Mouse (Mus musculus): ENCODE data around the gene Ralbp1.
A peak's percentile ranks its signal among the peaks of the same experiment; 100 is the strongest.

Gene Ralbp1

GRCm38 (mm10) chr17:65896016-65896415, 10.4 kb upstream of the Ralbp1 start:
- DNase-seq (ENCODE audit: low read depth, low spot score) = no peak

DNA sequence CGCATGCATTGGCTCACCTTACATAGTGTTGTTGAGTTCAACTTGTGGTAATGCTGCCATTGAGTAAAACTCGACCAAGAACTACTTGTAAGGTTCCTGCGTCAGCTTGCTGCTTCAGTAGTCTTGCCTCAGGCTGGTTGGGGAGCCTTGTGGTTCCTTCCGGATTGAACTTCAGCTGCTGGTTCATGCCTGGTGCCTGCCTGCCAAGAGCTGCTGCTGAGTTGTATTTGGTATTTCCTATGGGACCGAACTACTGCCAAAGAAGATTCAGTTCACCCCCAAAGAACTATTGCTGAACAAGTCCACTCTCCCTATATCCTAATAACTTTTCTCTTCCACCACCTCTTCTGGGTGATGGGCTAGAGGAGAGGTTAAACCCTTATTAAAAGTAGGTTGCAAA, 3.9 kb upstream of the Ralbp1 start:
- no peak for DNase-seq (ENCODE audit: low read depth, low spot score)

DNA sequence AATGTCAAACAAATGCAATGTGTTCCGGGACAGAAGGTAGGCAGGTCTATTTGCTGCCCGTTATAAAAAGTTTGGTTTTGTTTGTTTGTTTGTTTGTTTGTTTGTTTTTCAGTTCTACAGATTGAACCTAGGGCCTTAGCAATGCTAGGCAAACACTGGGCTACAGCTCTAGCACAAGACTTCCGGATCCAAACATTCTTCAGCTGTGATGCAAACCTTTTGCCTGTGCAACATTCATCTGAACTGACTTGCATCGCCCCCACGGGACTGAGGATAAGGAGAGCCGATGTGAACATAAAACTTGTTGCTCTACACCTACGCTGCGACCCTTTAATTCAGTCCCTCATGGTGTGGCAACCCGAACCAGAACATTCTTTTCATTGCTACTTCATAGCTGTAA, 973 bp upstream of the Ralbp1 start:
- DNase-seq (ENCODE audit: low read depth, low spot score) = no peak

GRCm38 (mm10) chr17:65885398-65885696, 251 bp downstream of the Ralbp1 start:
- no peak for DNase-seq (ENCODE audit: low read depth, low spot score)

DNA sequence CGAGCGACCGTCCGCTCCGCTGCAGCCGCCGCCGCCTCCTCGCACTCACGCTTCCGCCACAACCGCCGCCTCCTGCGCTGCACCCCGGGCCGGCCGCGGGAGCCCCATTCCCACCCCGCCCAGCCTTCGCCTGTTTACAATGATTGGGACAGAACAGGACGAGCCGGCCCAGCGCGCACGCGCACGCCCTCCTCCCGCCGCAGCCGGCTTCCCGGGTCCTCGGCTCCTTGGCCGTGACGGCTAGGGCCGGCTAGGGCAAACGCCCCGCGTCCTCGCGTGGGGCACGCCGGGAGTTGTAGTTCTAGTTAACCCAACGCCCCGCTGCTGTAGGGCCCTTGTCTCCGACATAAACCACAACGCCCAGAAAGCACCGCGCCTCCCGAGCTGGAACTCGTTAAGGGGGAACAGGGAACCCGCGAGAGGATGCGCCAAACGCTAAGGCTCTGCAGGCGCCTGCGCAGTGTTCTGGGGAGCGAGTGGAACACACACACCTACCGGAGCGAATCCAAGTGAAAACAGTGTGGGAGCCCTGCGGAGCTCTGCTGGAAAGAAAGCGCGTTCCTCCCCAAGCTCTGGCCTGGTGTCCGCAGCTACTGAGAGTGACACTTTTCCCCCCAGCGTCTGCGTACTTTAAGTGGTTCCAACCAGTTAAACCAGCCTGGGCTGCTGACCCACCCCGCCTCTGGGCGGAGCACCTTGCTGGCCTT, 754 bp downstream of the Ralbp1 start:
- peak; percentile 98 for DNase-seq (ENCODE audit: low read depth, low spot score)

DNA sequence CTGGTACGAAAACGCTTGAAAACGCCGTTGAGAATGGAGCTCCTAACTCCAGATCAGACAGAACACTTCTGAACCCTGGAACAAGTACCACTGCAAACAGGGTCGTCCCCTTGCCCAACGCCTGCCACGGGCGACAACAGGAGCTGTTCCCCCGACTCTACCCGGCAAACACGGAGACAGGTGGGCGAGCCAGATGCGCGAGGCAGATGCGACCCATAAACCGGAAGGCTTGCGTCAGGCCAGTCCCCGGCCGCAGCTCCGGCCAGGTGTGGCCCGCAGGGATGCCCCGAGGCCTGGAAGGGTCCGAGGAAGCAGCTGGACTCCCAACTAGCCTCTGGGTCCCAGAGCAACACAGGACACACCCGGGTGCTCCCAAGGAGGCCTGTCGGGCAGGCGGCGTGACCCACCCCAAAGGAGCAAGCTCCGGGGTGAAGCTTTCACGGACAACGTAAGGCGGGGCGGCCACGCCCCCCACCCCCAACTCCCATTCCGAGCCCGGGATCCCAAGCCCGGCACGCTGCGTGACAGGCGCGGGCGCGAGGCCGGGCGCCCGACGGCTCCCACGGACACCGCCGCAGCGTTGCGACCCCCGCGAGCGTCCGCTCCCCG, 1.4 kb downstream of the Ralbp1 start:
- DNase-seq (ENCODE audit: low read depth, low spot score) = no peak

GRCm38 (mm10) chr17:65877026-65877425, 8.6 kb downstream of the Ralbp1 start:
- no peak for DNase-seq (ENCODE audit: low read depth, low spot score)

DNA sequence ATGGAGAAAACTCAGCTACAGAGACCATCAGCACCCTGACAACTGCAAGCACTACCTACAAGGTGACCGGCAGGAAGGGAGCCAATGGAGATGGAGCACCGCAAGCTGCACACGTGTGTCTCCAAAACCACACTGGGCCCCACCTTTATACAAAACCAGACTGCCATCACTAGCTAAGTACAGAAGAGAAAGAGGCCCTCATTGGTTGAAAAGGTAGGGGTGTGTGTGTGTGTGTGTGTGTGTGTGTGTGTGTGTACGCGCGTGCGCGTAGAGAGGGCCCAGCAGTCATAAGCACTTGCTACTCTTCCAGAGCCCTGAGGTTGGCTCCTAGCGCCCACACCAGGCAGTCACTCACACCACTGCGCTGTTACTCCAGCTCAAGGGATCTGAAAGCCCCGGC, 11.8 kb downstream of the Ralbp1 start:
- no peak for DNase-seq (ENCODE audit: low read depth, low spot score)

GRCm38 (mm10) chr17:65873156-65873555, 12.4 kb downstream of the Ralbp1 start:
- no peak for DNase-seq (ENCODE audit: low read depth, low spot score)

DNA sequence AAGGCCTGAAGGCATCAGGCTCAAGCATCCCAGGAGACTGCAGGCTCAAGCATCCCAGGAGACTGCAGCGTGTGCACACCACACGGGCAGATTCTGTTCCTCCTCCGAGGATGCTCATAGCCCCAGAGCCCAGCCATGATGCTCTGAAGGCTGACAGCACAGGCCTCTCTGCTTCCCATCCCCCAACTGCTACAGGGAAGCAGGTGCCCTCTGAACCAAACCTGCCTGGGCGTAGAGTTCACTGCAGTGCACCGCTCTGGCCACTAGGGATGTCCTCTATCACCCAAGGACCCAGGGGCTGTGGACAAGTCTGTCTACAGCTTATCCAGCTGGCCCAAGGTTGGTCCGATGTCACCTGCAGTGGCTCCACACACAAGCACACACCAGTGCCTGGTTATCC, 12.9 kb downstream of the Ralbp1 start:
- DNase-seq (ENCODE audit: low read depth, low spot score) = no peak

- no peak for DNase-seq (ENCODE audit: low read depth, low spot score)
These were observed 13.5 kb downstream of the Ralbp1 start for GRCm38 (mm10) chr17:65872051-65872450.

- no peak for DNase-seq (ENCODE audit: low read depth, low spot score)
These were observed 14.0 kb downstream of the Ralbp1 start for GRCm38 (mm10) chr17:65871641-65872041.

- DNase-seq (ENCODE audit: low read depth, low spot score) = peak; percentile 74
These were observed 15.5 kb downstream of the Ralbp1 start for GRCm38 (mm10) chr17:65870146-65870545.

GRCm38 (mm10) chr17:65869720-65870119, 15.9 kb downstream of the Ralbp1 start:
- DNase-seq (ENCODE audit: low read depth, low spot score) = no peak

GRCm38 (mm10) chr17:65867996-65868395, 17.6 kb downstream of the Ralbp1 start:
- no peak for DNase-seq (ENCODE audit: low read depth, low spot score)

- DNase-seq (ENCODE audit: low read depth, low spot score) = no peak
These were observed 19.4 kb downstream of the Ralbp1 start for GRCm38 (mm10) chr17:65866201-65866600.

GRCm38 (mm10) chr17:65865265-65865664, 20.3 kb downstream of the Ralbp1 start:
- no peak for DNase-seq (ENCODE audit: low read depth, low spot score)

- no peak for DNase-seq (ENCODE audit: low read depth, low spot score)
These were observed 20.9 kb downstream of the Ralbp1 start for GRCm38 (mm10) chr17:65864742-65865141.

- no peak for DNase-seq (ENCODE audit: low read depth, low spot score)
These were observed 21.8 kb downstream of the Ralbp1 start for GRCm38 (mm10) chr17:65863830-65864229.

- no peak for DNase-seq (ENCODE audit: low read depth, low spot score)
These were observed 23.0 kb downstream of the Ralbp1 start for GRCm38 (mm10) chr17:65862579-65862978.

GRCm38 (mm10) chr17:65857617-65858016, 28.0 kb downstream of the Ralbp1 start:
- no peak for DNase-seq (ENCODE audit: low read depth, low spot score)

DNA sequence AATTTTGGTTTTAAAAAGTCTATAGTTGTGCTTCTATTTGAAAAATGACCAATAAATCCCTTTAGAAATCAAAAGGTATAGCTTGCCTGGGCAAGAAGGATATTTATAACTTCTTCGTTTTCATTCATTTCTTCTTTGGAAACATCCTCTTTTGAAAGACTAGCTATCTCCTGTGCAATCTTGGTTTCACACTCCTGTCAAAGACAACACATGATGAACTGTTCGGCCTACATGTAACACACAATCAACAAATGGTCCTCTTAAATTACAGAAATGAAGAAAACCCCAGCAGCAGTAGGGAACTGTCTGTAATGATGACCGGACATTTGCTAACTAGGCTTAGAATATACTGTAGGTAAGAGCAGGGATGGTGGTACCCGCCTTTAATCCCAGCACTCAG, 31.6 kb downstream of the Ralbp1 start:
- no peak for DNase-seq (ENCODE audit: low read depth, low spot score)

DNA sequence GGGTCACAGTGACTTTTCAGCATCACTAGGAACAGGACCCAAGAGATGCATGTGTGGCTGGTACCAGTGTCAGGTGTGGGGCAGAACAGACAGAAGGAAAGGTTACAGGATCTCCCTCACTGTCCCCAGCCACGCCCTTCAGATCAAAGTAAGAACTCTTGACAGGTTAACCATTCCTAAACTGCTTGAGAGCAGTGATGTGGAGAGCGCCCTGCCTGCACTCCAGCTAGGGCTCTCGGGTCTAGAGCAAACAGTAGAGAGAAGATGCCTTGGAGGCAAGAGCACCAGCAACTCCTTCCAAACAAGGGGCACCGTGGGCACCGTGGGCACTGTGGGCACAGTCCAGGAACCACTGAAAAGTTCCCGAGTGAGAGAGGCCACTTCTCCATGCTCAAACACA, 32.3 kb downstream of the Ralbp1 start:
- DNase-seq (ENCODE audit: low read depth, low spot score) = no peak

DNA sequence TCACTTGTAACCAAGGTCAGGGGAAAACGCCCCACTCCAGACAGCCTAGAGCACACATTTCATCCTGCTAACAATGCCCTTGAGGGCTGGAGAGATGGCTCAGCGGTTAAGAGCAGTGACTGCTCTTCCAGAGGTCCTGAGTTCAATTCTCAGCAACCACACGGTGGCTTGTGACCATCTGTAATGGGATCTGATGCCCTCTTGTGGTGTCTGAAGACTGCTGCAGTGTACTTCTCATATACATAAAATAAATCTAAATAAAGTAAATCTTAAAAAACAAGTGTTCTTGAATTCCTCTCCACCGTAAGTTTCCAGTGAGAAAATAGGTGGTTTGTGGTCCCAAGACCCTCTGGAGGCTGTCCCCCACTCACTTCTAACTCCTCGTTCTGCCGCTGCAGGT, 33.8 kb downstream of the Ralbp1 start:
- DNase-seq (ENCODE audit: low read depth, low spot score) = no peak

Data from WW6 (cell line).